Mouse (Mus musculus) liver, embryonic 15.5 days (tissue): Measurements from ENCODE around the gene Zfp143. TPM values are rescaled to one million over a fixed set of nuclear protein-coding genes. Genes with fewer than 3 reads are reported as not detected.
"Not testable (repeated sequence)": the region's sequence is repeated elsewhere in the genome, so short reads cannot be mapped to it uniquely, and the experiment has no call there.

Experiments used
- ATAC-seq: fragments of 200-750 bp; cut with Nextera tagmentation; 2 replicates; pipeline ENCODE4 v1.8.0; 2017; ENCODE audit warnings: moderate number of reproducible peaks, mild to moderate bottlenecking, moderate library complexity; ENCODE audit not compliant: insufficient read depth
- H3K27ac ChIP-seq: fragments of 300-500 bp; sonication (generic); replicated peaks from 2 replicates; pipeline ENCODE4 v1.5.1; 2015; ENCODE audit warnings: mild to moderate bottlenecking, inconsistent platforms
- H3K27me3 ChIP-seq: fragments of 300-500 bp; sonication (generic); 2 replicates; pipeline ENCODE4 v1.6.1; 2015; ENCODE audit warnings: mild to moderate bottlenecking, inconsistent platforms
- H3K36me3 ChIP-seq: fragments of 300-500 bp; sonication (generic); replicated peaks from 2 replicates; pipeline ENCODE4 v1.6.1; 2015; ENCODE audit warnings: moderate library complexity, mild to moderate bottlenecking, inconsistent platforms
- H3K4me1 ChIP-seq: fragments of 300-500 bp; sonication (generic); replicated peaks from 2 replicates; pipeline ENCODE4 v1.6.1; 2015; ENCODE audit warnings: inconsistent platforms
- H3K4me2 ChIP-seq: fragments of 300-500 bp; sonication (generic); 2 replicates; pipeline ENCODE4 v1.6.1; 2015; ENCODE audit warnings: moderate library complexity, mild to moderate bottlenecking, inconsistent platforms
- H3K4me3 ChIP-seq: fragments of 300-500 bp; sonication (generic); replicated peaks from 2 replicates; pipeline ENCODE4 v1.5.1; 2015; ENCODE audit warnings: mild to moderate bottlenecking, inconsistent platforms
- H3K9ac ChIP-seq: fragments of 300-500 bp; sonication (generic); 2 replicates; pipeline ENCODE4 v1.6.1; 2015; ENCODE audit warnings: moderate library complexity, mild to moderate bottlenecking, inconsistent platforms
- H3K9me3 ChIP-seq: fragments of 300-500 bp; sonication (generic); replicated peaks from 2 replicates; pipeline ENCODE4 v1.6.1; 2016; ENCODE audit warnings: inconsistent platforms
- WGBS: fragments of 180-500 bp; shearing (Covaris S2); methylation state at CpG from one replicate; pipeline ENCODE4 v1.1.7; 2015; ENCODE audit warnings: mixed read lengths; ENCODE audit not compliant: insufficient replicate concordance; 5-methylcytosine and 5-hydroxymethylcytosine counted together
- polyA plus RNA-seq: library from polyadenylated mRNA; unstranded; fragments of >200 nt; fragmentation: Nextera tagmentation; extraction: Ambion mirVana; gene quantifications from 2 replicates; pipeline ENCODE4 v1.2.1, GENCODE M21; 2015

Gene Zfp143
- polyA plus RNA-seq, 1 experiment from 2014 or later = 10.2 TPM

GRCm38 (mm10) chr7:110118448-110118847, 57.4 kb downstream of the Zfp143 start:
- no peak overlapping the region for H3K9ac ChIP-seq
- H3K27ac ChIP-seq = no peak overlapping the region
- no peak overlapping the region for H3K4me2 ChIP-seq
- no peaks in the 10 kb centered on the region for H3K9me3 ChIP-seq
- H3K4me1 ChIP-seq = peaks cover 17% of the 10 kb centered on the region
- H3K27me3 ChIP-seq = no peaks in the 10 kb centered on the region
- H3K36me3 ChIP-seq = no peaks in the 10 kb centered on the region
- 82% methylated on average over 2 of the region's 2 CpGs for WGBS
- H3K4me3 ChIP-seq = no peak overlapping the region
- no peak for ATAC-seq

- H3K9ac ChIP-seq = peak overlapping the region; percentile 88; the same call in 1 of the 2 replicates
- no peak overlapping the region for H3K27ac ChIP-seq
- H3K4me2 ChIP-seq = peak overlapping the region; percentile 85
- H3K4me1 ChIP-seq = peaks cover 34% of the 10 kb centered on the region
- H3K36me3 ChIP-seq = no peaks in the 10 kb centered on the region
- no peaks in the 10 kb centered on the region for H3K9me3 ChIP-seq
- no peaks in the 10 kb centered on the region for H3K27me3 ChIP-seq
- H3K4me3 ChIP-seq = peak overlapping the region; percentile 99
- no peak for ATAC-seq
- 76% methylated on average over 2 of the region's 2 CpGs for WGBS
Measured at GRCm38 (mm10) chr7:110120157-110120784, 59.3 kb downstream of the Zfp143 start.

- Histone ChIP-seq H3K9ac (peak overlapping the region; percentile 88), H3K4me3 (peak overlapping the region; percentile 99), H3K36me3 (peaks cover under 1% of the 10 kb centered on the region), H3K4me1 (peaks cover 35% of the 10 kb centered on the region), H3K27ac (peak overlapping the region; percentile 87), H3K9me3 (no peaks in the 10 kb centered on the region), H3K4me2 (peak overlapping the region; percentile 85), H3K27me3 (no peaks in the 10 kb centered on the region)
- ATAC-seq = no peak
- 3% methylated on average over 9 of the region's 9 CpGs for WGBS
Measured at GRCm38 (mm10) chr7:110121162-110121515, 60.1 kb downstream of the Zfp143 start.

GRCm38 (mm10) chr7:110121516-110122288, 60.7 kb downstream of the Zfp143 start, which contains the start of gene Wee1:
TSS of gene Wee1 (plus strand) at chr7:110122046.
- no peaks in the 10 kb centered on the region for H3K9me3 ChIP-seq
- H3K27me3 ChIP-seq = no peaks in the 10 kb centered on the region
- ATAC-seq = peak; percentile 97
- under 1% methylated on average over 81 of the region's 81 CpGs for WGBS
- peaks cover 6% of the 10 kb centered on the region for H3K36me3 ChIP-seq
- H3K27ac ChIP-seq = peak within 1 kb of the TSS; percentile 93
- peak within 1 kb of the TSS; percentile 89 for H3K9ac ChIP-seq
- peak within 1 kb of the TSS; percentile 85 for H3K4me2 ChIP-seq
- peak within 1 kb of the TSS; percentile 99 for H3K4me3 ChIP-seq
- H3K4me1 ChIP-seq = peaks cover 32% of the 10 kb centered on the region

- Histone ChIP-seq H3K4me2 (peak overlapping the region; percentile 85), H3K4me3 (peak overlapping the region; percentile 99), H3K9me3 (no peaks in the 10 kb centered on the region), H3K27ac (peak overlapping the region; percentile 93), H3K36me3 (peaks cover 12% of the 10 kb centered on the region), H3K27me3 (no peaks in the 10 kb centered on the region), H3K4me1 (peaks cover 28% of the 10 kb centered on the region), H3K9ac (peak overlapping the region; percentile 89)
- WGBS = under 1% methylated on average over 27 of the region's 27 CpGs
- ATAC-seq = no peak
Measured at GRCm38 (mm10) chr7:110122289-110122564, 61.2 kb downstream of the Zfp143 start.

- Histone ChIP-seq H3K27me3 (no peaks in the 10 kb centered on the region), H3K4me3 (peak overlapping the region; percentile 99), H3K4me2 (peak overlapping the region; percentile 85), H3K27ac (peak overlapping the region; percentile 93), H3K9ac (peak overlapping the region; percentile 89), H3K4me1 (peaks cover 28% of the 10 kb centered on the region), H3K9me3 (no peaks in the 10 kb centered on the region), H3K36me3 (peaks cover 17% of the 10 kb centered on the region)
- peak; percentile 10 for ATAC-seq
- WGBS = under 1% methylated on average over 74 of the region's 74 CpGs
Measured at GRCm38 (mm10) chr7:110122565-110123422, 61.8 kb downstream of the Zfp143 start.

GRCm38 (mm10) chr7:110123844-110124555, 63.0 kb downstream of the Zfp143 start:
- peak overlapping the region; percentile 93 for H3K27ac ChIP-seq
- WGBS = 23% methylated on average over 12 of the region's 12 CpGs
- H3K27me3 ChIP-seq = no peaks in the 10 kb centered on the region
- peak overlapping the region; percentile 99 for H3K4me3 ChIP-seq
- H3K4me1 ChIP-seq = peaks cover 28% of the 10 kb centered on the region
- H3K4me2 ChIP-seq = peak overlapping the region; percentile 85
- ATAC-seq = no peak
- H3K9me3 ChIP-seq = no peaks in the 10 kb centered on the region
- H3K36me3 ChIP-seq = peaks cover 27% of the 10 kb centered on the region
- peak overlapping the region; percentile 89 for H3K9ac ChIP-seq

- Histone ChIP-seq H3K27me3 (no peaks in the 10 kb centered on the region), H3K27ac (no peak overlapping the region), H3K4me1 (peaks cover 17% of the 10 kb centered on the region), H3K9me3 (no peaks in the 10 kb centered on the region), H3K36me3 (peaks cover 69% of the 10 kb centered on the region), H3K4me2 (no peak overlapping the region), H3K9ac (no peak overlapping the region), H3K4me3 (no peak overlapping the region)
- ATAC-seq = no peak
- 62% methylated on average over 2 of the region's 2 CpGs for WGBS
Measured at GRCm38 (mm10) chr7:110128566-110128965, 67.5 kb downstream of the Zfp143 start.

- not testable (repeated sequence) for ATAC-seq, H3K9me3 ChIP-seq, H3K27ac ChIP-seq, H3K4me3 ChIP-seq, H3K9ac ChIP-seq, H3K27me3 ChIP-seq, H3K4me1 ChIP-seq, H3K4me2 ChIP-seq
- WGBS = 59% methylated on average over 2 of the region's 2 CpGs
- H3K36me3 ChIP-seq = peaks cover 92% of the 10 kb centered on the region
Measured at GRCm38 (mm10) chr7:110132272-110132671, 71.3 kb downstream of the Zfp143 start.

GRCm38 (mm10) chr7:110133988-110134387, 73.0 kb downstream of the Zfp143 start:
- Histone ChIP-seq H3K27ac (no peak overlapping the region), H3K9ac (no peak overlapping the region), H3K27me3 (no peaks in the 10 kb centered on the region), H3K9me3 (no peaks in the 10 kb centered on the region), H3K4me2 (no peak overlapping the region), H3K36me3 (peaks cover 94% of the 10 kb centered on the region), H3K4me3 (no peak overlapping the region), H3K4me1 (no peaks in the 10 kb centered on the region)
- no peak for ATAC-seq
- WGBS = 76% methylated on average over 5 of the region's 5 CpGs
